Mouse (Mus musculus): ENCODE data around the gene Mknk1.

Gene Mknk1

DNA sequence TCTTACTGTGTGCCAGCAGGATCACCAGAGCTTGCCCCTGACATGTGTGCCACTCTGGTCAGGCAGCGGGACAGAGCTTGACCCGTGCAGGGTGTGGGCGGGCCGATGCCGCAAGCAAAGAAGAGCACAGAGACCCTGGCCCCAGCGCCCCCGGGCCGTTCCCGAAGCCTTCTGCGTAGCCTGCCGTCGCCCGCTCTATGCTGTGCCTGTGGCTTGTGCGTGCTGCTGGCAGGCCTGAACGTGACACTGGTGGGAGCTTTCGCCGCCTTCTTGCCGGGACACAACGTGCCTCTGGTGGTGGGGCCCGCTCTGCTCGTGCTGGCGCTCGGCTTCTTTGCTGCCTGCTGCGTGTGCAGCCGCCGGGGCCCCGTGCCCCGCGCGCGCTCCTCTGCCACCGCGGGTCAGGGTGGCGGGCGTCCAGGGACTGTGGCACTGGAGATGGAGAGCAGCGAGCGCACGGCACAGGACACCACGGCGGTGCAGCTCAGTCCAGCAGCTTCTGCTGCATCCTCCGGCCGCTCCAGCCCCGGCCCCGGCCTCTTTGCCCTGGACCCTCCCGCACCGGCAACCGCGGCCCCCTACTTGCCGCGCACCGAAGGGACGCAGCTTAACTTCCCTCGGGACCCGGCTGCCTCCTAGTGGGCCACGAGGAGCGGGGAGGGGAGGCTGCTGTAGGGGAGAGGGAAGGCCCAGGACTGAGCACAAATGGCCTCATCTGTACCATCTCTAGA is 59.1 kb downstream of the Mknk1 start:
- DNase-seq, result no peak

DNA sequence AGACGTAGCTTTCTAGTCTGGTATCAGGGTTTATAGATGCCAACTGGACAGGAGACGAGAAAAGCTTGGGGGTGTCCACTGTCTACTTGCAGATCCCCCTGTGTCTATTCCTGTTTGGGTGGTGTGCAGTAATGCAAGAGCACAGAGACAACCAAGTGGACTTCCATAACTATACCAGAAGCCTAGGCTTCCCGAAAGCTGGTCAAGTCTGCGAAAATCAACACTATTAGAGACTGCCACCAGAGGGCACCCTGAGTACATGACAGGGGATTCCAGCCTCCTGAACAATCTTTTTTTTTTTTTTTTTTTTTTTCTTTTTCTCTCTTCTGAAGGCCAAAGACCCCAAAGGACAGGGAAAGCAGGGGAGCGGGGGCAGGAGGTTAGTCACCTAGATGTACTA is 63.8 kb downstream of the Mknk1 start:
- peak; percentile 71 for DNase-seq

DNA sequence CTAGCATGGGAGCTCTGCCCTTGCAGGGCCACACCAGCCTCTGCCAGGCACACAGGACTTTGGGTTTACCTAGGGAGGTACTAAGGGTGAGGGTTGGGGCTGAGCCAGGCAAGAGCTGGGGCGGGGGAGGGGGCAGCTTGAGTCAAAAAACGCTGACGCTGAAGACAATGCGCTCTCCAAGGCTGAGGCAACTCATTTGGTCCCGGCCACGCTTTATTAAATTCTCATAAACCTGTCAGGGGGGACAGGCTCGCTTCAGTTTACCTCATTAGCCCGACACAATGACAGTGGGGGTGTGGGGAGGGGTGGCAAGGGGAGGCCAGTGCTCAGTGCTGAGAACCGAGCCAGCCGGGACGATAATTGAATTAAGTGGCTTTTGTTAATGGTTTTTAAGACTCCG is 65.4 kb downstream of the Mknk1 start:
- DNase-seq, result no peak

DNA sequence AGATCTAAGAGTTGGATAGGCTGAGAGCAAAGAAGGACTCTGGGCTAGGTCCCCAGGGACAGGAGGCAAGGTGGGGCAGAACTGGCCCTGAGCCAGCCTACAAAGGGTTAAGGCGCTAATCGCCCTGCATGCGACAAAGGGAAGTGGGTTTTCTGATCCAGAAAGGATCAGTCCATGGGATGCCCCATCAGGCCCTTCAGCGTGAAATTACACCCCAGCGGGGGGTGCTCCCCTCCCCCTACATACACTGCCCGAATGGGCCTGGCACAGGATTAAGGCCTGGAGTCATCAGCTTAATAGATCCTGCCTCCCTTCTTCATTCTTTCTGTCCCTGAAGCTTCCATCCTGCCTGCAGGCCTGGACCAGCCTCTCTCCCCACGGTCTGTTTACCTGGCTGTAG is 66.7 kb downstream of the Mknk1 start:
- no peak for DNase-seq

DNA sequence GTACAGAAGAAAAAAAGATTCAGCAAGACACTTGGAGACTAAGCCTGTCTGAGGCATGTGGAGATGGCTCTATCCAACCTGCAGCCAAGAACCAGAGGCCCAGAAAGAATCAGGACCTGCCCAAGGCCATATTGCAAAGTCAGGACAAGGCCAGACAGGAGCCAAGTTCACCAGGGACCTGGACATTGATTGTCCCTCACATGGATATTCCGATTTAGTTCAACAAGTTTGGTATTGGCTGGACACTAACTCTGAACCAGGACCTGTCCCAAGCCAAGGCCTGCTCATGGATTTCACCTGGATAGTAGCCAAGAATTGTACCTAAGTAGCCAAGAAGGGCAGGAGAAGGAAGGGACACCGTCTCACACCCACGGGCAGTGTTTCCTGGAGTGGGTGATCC is 67.8 kb downstream of the Mknk1 start:
- DNase-seq, result no peak

DNA sequence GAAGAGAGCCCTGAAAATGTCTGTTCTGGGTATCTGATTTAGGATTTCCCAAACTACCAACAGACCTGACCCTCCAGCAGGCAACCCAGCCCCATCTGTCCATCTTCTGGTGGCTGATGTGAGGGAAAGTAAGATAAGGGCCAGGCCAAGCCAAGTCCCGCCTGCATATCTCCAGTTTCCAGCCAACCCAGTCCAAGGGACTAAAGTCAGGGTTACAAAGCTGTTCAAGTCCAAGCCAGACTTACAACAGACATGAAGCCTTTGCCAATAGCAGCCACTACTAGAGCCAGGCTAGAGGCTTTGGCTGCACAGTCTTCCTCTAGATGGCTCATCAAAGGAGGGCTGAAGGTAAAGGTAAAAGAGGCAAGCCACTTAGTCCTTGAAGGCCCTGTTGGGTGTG is 69.0 kb downstream of the Mknk1 start:
- DNase-seq, result no peak

DNA sequence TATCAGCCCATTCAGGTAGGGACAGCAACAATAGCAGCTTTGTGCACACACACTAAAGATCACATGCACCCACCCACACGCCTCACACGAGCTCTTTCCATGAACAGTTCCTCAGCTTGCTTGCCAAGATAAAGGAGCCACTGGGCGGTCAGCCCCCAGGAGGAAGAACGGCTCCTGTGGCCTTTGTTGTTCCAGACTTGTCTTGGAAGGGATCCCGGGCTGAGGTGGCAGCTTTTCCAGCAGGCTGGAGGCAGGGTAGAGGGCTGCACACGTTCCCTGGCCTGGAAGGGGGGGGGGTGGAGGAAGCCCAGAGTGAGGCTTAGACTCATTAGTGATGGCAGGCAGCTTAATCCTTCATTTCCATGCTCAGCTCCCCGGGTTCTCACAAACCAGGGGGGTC is 69.6 kb downstream of the Mknk1 start:
- DNase-seq, result no peak

DNA sequence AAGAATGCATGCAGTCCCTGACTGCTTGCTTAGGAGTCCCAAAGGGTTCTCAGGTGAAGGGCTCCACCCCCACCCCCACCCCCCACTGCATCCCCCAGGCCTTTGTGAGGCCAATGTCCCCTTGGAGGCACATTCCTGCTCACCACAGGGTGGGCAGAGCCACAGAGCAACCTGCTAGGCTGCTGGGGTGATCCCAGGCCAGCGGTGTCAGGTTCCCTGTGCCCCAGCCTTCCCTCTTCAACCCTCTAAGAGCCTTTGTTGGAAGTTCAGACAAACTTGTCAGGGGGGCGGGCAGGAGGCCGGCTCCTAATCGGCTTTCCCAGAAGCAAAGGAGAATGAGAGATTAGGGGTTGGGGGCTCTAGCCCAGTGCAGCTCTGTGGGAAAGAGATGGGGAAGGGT is 72.6 kb downstream of the Mknk1 start:
- no peak for DNase-seq

DNA sequence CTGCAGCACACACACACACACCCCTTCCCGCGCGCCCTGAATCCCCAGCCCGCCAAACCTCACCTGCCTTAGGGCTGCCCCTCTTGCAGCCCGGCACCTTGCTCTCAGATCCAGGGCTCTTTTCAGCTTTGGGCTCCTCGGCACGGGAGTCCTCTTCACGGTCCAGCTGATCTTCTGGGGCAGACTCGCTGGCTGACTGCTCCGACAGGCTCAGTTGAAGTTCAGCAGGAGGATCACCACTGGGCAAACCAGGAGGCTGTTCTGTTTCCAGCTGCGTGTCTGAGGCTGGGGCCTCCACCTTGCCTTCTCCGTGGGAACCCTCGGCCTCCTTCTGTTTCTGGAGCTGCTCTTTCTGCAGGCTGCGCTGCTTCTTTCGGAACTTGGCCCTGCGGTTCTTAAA is 80.9 kb downstream of the Mknk1 start:
- no peak for DNase-seq

DNA sequence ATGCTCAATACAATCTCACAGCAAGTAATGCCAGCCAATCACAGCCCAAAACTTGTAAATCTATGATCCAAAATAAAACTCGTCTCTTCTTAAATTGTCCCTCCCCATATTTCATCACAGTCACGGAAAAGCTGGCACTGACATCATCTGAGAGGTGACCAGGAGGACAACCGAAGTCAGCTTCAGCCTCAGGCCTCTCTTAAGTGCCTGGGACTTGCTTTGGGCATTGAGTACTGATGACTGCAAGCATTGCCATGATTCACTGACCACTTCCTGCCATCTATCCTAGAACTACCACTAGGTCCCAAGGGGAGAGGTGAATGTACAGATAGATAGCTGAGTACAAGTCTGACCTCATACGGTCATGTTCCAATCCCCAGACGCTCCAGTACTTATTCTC is 83.7 kb downstream of the Mknk1 start:
- no peak for DNase-seq

DNA sequence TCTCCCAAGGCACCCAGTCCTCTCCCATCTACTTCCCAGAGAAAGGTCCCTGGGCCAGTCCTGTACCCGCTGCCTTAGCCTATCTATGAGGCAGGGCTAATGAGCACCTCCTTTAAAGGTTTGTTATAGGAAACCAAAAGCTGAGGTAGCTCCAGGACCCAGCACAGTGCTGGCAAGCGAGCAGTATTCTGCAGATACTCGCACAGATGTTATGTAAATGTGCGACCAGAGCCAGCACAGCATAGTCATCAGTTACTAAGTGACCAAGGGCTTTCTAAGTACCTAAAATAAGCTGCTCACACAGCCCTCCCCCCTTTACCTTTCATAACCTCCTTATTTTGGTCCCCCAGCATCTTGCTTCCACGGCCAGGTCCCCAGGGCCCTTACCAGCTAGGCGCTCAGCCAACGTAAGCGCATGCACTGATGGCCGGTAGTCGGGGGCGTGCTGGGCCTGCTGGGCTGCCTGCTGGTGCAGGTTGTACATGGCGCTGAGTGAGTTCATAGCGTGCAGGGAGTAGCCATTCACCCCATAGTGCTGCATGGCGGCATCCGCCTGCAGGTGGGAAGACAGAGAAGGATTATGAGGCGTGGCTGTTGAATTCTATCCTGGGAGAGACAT is 84.4 kb downstream of the Mknk1 start:
- DNase-seq, result no peak

DNA sequence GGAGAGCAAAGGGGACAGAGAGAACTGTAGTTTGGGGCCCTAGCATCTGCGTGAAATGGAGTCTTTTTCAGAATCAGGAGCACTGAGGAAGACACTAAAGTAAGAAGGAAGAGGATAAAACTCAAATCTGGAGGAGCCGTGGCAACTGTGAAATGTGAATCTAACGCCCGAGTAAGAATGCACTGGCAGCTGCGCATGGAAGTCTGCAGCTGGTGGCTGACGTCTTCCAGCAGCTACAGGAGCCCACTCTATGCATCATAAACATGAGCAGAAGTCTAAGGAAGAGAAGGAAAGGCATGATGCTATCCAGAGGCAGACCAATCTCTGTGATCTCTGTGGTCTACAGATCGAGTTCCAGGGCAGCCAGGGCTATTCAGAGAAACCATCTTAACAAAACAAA is 88.6 kb downstream of the Mknk1 start:
- no peak for DNase-seq
